Mouse (Mus musculus): ENCODE measurements around the gene Sept10. TPM values are rescaled to one million over a fixed set of nuclear protein-coding genes. Genes with fewer than 3 reads are reported as not detected.

The Sept10 gene
- polyA plus RNA-seq, 1 experiment from 2014 or later = 12.8 TPM

DNA sequence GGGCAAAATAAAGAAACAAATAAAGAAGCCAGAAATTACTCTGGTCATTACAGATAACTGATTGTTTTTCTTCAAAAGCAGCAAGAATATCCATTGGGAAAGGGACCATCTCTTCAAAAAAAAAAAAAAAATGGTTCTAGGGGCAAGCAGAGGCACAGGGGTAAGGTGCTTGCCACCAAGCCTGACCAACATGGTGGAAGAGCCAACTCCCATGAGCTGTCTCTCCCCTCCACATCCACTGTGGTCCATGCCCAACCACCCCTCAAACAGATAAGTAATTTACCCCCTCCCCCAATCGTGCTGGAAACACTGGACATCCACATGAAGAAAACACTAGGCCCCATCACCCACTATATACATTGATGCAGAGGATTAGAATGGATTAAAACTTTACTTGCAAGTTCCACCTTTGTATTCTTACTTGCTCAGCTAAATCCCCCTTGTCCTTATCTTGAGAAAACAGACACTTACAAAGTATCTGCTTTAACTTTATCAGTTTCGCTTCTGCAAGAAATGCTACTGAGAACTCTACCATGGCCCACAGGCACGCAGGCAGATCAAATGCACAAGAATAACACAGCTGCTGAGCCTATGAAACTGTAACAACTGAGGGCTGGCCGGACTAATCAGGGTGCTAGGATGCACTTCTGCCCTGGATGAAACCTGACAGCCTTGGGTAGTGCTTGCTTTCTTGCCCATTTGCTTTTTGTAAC lies 59.3 kb downstream of the Sept10 start:
- peak; percentile 87 for ATAC-seq
- Histone ChIP-seq H3K9ac (0 out of 2 replicates have a peak overlapping the region, but pooled peaks have one; percentile 12), H3K27ac (peak overlapping the region; percentile 75), H3K4me2 (peak overlapping the region; percentile 21), H3K4me3 (no peak overlapping the region), H3K4me1 (peaks cover 33% of the 10 kb centered on the region), H3K36me3 (0 out of 2 replicates have a peak, but pooled peaks cover 3% of the 10 kb centered on the region), H3K9me3 (replicated peaks) (no peaks in the 10 kb centered on the region), H3K27me3 (replicated peaks) (no peaks in the 10 kb centered on the region)
- 12% methylated on average over 4 of the region's 4 CpGs for WGBS (ENCODE audit: insufficient replicate concordance)

DNA sequence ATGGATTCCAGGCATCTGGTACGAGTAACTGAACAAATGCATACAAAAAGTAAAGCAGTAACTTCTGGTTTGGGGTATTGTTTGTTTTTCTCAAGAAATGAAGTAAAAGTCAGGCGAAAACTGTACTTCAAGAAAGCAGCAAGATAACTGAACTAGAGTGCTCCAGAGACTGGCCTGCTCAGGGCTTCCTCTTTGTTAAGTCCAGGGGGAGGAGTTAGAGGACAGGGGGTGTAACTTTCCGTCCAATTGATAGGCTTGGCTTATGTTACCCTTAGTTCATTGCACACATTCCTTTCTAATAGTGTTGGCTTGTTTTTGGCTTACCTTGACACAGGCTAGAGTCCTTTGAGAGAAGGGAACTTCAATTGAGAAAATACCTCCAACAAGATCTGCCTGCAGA lies 63.0 kb downstream of the Sept10 start:
- no peaks in the 10 kb centered on the region for H3K27me3 ChIP-seq (replicated peaks)
- peaks cover 15% of the 10 kb centered on the region for H3K4me1 ChIP-seq
- H3K9ac ChIP-seq = no peak overlapping the region
- H3K27ac ChIP-seq = no peak overlapping the region
- no peak overlapping the region for H3K4me2 ChIP-seq
- H3K36me3 ChIP-seq = no peaks in the 10 kb centered on the region
- WGBS (ENCODE audit: insufficient replicate concordance) = 54% methylated on average over 3 of the region's 3 CpGs
- ATAC-seq = no peak
- H3K4me3 ChIP-seq = no peak overlapping the region
- no peaks in the 10 kb centered on the region for H3K9me3 ChIP-seq (replicated peaks)

DNA sequence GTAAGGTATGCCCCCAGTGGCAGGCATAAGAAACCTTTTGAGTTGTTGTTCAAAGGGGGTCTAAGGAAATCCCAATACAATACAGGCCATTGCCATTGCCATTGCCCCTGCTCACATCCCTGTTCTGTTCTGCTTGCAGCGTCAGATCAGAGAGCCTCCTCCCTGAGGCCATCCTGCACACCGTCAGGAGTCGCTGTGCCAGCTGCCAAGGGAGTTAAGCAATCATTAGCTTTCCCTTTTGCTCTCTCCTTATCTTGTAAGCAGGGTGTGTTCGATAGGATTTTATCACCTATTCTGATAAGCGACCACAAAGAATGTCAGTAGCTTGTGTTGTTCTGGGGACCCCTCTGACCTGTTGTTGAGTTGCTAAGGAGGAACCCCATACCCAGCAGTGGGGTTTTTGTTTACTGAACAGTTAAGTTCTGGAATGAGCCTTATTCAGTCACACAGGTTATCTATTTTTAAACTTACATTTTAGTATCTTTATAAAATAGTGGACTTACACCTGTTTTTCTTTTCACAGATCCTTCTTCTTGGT lies 69.0 kb downstream of the Sept10 start:
- Histone ChIP-seq H3K36me3 (no peaks in the 10 kb centered on the region), H3K9ac (no peak overlapping the region), H3K4me1 (peaks cover 6% of the 10 kb centered on the region), H3K9me3 (replicated peaks) (no peaks in the 10 kb centered on the region), H3K4me3 (no peak overlapping the region), H3K27ac (no peak overlapping the region), H3K27me3 (replicated peaks) (peaks cover 5% of the 10 kb centered on the region; the same call in 1 of the 2 replicates), H3K4me2 (no peak overlapping the region)
- no peak for ATAC-seq
- WGBS (ENCODE audit: insufficient replicate concordance) = 28% methylated on average over 5 of the region's 5 CpGs

DNA sequence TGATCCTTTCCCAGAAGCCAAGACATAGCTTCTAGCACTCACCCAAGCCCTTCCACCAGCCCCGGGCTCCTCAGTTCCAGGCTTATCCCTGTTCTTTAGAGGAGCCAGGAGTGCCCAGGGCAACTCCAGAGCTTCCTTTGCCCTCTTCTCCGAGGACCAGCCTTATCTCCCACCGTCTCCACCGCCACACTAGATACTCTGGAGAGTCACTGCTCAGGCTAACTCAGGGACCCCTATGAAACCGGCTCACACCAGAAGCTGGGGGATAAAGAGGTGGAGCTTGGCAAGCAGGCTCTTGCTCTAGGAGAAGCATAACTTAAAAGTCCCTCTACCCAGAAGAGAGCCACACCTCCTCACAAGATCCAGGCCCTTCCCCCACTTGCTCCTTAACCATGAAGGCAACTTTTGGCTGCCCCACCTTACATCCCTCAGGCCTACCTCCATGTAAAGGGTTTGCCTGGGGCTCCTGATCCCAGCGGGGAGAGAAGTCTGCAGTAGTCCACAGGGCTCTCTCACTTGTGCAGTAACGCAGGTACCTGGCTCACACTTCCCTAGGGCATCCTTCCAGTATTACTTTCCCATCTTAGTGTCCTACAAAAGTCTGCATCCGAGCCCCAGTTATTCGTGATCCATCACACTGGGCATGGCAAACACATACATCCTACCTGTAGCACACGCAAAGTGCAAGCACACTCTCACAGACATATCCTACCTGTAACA lies 70.5 kb downstream of the Sept10 start:
- 65% methylated on average over 10 of the region's 10 CpGs for WGBS (ENCODE audit: insufficient replicate concordance)
- H3K27me3 ChIP-seq (replicated peaks) = peaks cover 5% of the 10 kb centered on the region; the same call in 1 of the 2 replicates
- ATAC-seq = no peak

DNA sequence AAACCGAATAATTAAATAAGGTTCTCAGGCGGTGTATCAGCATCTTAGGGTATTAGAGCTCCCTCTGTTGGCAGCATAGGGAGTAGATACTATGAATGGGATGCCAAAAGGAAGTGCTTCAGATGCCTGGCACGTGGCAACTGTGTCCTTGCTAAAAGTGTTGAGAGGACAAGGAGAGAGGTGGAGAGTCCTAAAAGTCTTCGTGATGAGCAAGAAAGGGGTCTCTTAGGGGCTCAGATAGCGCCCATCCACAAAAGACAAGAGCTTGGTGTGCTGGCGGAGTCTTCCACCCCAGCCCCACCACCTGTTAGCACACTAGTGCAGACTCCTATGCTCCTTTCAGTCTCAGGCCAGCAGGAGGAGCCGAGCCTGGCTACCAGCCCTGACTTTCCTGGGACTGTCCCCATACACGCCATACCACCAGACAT lies 71.7 kb downstream of the Sept10 start:
- Histone ChIP-seq H3K9ac (no peak overlapping the region), H3K36me3 (no peaks in the 10 kb centered on the region), H3K27ac (no peak overlapping the region), H3K27me3 (replicated peaks) (peaks cover 5% of the 10 kb centered on the region; the same call in 1 of the 2 replicates), H3K4me2 (no peak overlapping the region), H3K4me3 (no peak overlapping the region), H3K4me1 (peaks cover 6% of the 10 kb centered on the region), H3K9me3 (replicated peaks) (no peaks in the 10 kb centered on the region)
- WGBS (ENCODE audit: insufficient replicate concordance) = 20% methylated on average over 8 of the region's 8 CpGs
- no peak for ATAC-seq

More for the DNA sequence above, 70.5 kb downstream of the Sept10 start:
- Histone ChIP-seq H3K9ac (no peak overlapping the region), H3K9me3 (replicated peaks) (no peaks in the 10 kb centered on the region), H3K36me3 (no peaks in the 10 kb centered on the region), H3K4me1 (peaks cover 6% of the 10 kb centered on the region), H3K4me2 (no peak overlapping the region), H3K27ac (no peak overlapping the region), H3K4me3 (no peak overlapping the region)

DNA sequence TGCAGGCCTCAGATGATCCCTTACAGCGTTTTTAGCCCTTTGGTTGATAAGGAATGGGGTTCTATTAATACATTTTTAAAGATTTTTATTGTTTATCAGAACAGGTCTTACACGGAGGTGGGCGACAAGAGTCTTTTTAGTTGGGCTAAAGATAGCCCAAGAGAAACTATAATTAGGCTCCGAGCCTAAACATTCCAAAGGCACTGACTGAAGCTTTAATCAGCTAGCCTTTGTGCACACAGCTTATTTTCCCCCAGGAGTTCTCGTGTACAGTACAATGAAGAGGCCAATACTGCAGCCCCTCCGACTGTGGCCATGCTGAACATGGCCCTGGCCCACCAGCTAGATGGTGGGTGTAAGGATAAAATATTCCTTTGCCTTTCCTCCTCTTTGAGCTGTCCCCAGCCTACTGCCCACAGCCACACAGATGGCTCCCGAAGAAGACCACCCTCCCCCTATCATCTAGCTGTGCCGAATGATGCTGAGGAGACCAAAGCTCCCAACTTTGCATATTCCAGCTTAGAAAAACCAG lies 88.1 kb downstream of the Sept10 start:
- Histone ChIP-seq H3K4me3 (no peak overlapping the region), H3K36me3 (no peaks in the 10 kb centered on the region), H3K9me3 (replicated peaks) (no peaks in the 10 kb centered on the region), H3K27ac (no peak overlapping the region), H3K4me2 (no peak overlapping the region), H3K4me1 (no peaks in the 10 kb centered on the region), H3K27me3 (replicated peaks) (no peaks in the 10 kb centered on the region), H3K9ac (no peak overlapping the region)
- WGBS (ENCODE audit: insufficient replicate concordance) = 58% methylated on average over 8 of the region's 8 CpGs
- no peak for ATAC-seq

DNA sequence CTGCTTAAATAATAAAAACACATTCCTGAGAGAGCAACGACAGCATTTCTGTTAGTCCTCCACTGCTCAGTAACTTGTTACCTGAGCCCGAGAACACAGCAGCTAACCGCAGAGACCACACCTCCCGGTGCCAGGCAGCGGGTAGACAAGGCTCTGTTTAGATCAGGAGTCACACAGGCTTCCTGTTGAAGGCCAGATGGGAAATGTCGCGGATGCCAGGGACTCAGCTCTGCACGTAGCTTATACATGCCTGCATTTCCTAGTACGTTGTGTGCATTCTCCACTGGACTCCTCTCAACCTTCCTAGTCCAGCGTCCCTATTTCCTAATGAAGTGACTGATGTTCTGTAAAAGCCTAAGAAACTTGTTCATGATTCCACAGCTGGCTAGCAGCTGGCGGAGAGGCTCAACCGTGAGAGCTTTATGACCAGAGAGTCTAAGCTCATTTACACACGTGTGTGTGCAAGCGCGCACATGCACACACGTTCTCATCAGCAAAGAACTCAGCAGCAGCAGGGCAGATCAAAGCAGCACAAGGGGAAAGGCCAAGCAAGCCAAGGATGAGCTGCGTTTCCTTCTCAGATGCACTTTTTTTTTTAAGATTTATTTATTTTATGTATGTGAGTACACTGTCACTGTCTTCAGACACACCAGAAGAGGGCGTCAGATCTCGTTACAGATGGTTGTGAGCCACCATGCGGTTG lies 89.6 kb downstream of the Sept10 start:
- Histone ChIP-seq H3K9me3 (replicated peaks) (no peaks in the 10 kb centered on the region), H3K4me2 (no peak overlapping the region), H3K9ac (no peak overlapping the region), H3K27me3 (replicated peaks) (no peaks in the 10 kb centered on the region), H3K36me3 (no peaks in the 10 kb centered on the region), H3K4me1 (no peaks in the 10 kb centered on the region), H3K4me3 (no peak overlapping the region), H3K27ac (no peak overlapping the region)
- WGBS (ENCODE audit: insufficient replicate concordance) = 62% methylated on average over 20 of the region's 20 CpGs
- ATAC-seq = no peak

DNA sequence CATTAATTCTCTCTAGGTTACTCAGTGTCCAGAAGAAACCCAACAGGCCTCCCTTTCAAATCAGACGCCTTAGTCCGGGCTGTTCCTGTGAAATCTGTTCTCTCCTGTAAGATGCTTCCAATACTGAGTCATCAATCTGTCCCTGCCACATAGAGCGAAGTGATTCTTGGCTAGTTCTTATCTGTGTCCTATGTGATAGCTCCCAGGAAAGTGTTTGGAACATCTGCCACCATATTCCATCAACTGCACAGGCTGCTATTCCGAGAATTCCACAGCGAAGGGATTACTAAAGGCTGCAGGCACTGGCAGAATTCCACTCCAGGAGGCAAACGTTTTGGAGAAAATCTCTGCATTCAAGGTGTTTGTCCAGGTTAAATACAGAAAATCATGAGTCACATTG lies 94.0 kb downstream of the Sept10 start:
- WGBS (ENCODE audit: insufficient replicate concordance) = 60% methylated on average over 6 of the region's 6 CpGs
- no peak for ATAC-seq
- no peak overlapping the region for H3K4me3 ChIP-seq
- no peak overlapping the region for H3K4me2 ChIP-seq
- no peak overlapping the region for H3K27ac ChIP-seq
- no peaks in the 10 kb centered on the region for H3K27me3 ChIP-seq (replicated peaks)
- H3K9ac ChIP-seq = no peak overlapping the region
- no peaks in the 10 kb centered on the region for H3K9me3 ChIP-seq (replicated peaks)
- H3K36me3 ChIP-seq = no peaks in the 10 kb centered on the region
- no peaks in the 10 kb centered on the region for H3K4me1 ChIP-seq

DNA sequence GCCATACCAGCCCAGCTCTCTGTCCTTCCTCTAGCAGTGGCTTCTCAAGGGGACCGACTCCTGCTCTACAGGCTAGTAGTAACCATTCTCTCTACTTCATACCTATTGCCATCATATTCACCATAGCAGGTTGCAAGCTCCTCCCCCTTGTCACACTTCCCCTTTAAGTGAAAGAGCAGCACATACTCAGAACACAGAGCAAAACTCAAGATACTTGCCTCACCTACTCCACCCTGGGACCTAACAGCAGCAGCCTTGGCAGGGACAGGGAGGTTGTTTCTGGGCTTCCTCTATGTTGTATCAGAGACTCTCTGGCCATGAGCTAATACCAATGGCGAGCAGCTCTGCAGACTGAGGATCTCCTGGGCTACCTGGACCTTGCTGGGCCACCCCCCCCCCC lies 96.2 kb downstream of the Sept10 start:
- H3K4me3 ChIP-seq = no peak overlapping the region
- no peak overlapping the region for H3K9ac ChIP-seq
- WGBS (ENCODE audit: insufficient replicate concordance) = 49% methylated on average over 2 of the region's 2 CpGs
- ATAC-seq = no peak
- H3K4me1 ChIP-seq = no peaks in the 10 kb centered on the region
- no peak overlapping the region for H3K27ac ChIP-seq
- H3K4me2 ChIP-seq = no peak overlapping the region
- no peaks in the 10 kb centered on the region for H3K9me3 ChIP-seq (replicated peaks)
- no peaks in the 10 kb centered on the region for H3K27me3 ChIP-seq (replicated peaks)
- no peaks in the 10 kb centered on the region for H3K36me3 ChIP-seq

DNA sequence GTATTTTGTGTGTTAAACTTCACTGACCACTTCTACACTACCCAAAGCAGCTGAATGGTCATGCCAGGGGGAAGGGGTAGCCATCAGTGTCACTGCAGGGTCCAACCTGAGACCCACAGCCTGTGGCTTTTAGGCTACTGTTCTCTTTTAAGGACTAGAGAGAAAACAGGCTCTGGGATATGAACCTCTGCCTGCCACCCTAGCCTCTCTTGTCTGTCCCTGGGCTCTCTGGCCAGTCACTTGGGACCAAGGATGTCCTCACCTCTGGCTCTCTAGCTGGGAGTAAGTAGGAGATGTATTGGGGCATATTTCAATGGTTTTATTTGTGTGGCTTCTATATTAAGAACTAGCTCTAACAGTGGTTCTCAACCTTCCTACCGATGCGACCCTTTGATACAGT lies 101.8 kb downstream of the Sept10 start:
- no peak for ATAC-seq
- H3K27ac ChIP-seq = no peak overlapping the region
- no peak overlapping the region for H3K9ac ChIP-seq
- no peaks in the 10 kb centered on the region for H3K36me3 ChIP-seq
- 0 out of 2 replicates have a peak, but pooled peaks cover 7% of the 10 kb centered on the region for H3K27me3 ChIP-seq (replicated peaks)
- WGBS (ENCODE audit: insufficient replicate concordance) = 82% methylated on average over 2 of the region's 2 CpGs
- H3K9me3 ChIP-seq (replicated peaks) = no peaks in the 10 kb centered on the region
- H3K4me3 ChIP-seq = no peak overlapping the region
- no peak overlapping the region for H3K4me2 ChIP-seq
- H3K4me1 ChIP-seq = no peaks in the 10 kb centered on the region

DNA sequence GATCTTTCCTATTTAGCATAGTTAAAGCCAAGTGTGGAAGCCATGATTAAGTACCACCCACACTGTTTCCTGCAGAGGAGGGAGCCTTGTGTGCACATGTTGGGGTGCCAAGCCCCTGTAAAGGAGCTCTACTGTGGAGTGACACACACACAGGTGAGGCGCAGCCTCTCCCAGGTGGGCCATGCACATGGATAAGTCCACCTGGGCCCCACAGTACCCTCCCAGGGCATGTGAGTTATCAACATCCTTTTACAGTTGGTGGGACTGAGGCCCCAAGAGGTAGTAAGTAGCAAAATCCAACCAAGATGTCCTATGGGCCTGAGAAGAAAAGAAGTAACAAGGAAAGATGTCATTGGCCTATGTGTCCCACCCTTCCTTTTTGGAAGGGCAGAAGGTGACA lies 102.6 kb downstream of the Sept10 start:
- H3K27ac ChIP-seq = no peak overlapping the region
- no peaks in the 10 kb centered on the region for H3K4me1 ChIP-seq
- 77% methylated on average over 1 of the region's 1 CpGs for WGBS (ENCODE audit: insufficient replicate concordance)
- no peaks in the 10 kb centered on the region for H3K9me3 ChIP-seq (replicated peaks)
- H3K27me3 ChIP-seq (replicated peaks) = 0 out of 2 replicates have a peak, but pooled peaks cover 7% of the 10 kb centered on the region
- H3K4me3 ChIP-seq = no peak overlapping the region
- H3K9ac ChIP-seq = no peak overlapping the region
- H3K36me3 ChIP-seq = no peaks in the 10 kb centered on the region
- no peak for ATAC-seq
- H3K4me2 ChIP-seq = no peak overlapping the region
